Mouse (Mus musculus): Measurements from ENCODE around the gene Lrrc15.

Lrrc15 gene

GRCm38 (mm10) chr16:30238791-30239190 is 44.3 kb downstream of the Lrrc15 start:
- no peak for DNase-seq (ENCODE audit: low read depth, low spot score)

- DNase-seq (ENCODE audit: low read depth, low spot score), result peak; percentile 72
Measured at GRCm38 (mm10) chr16:30236091-30236699, 46.9 kb downstream of the Lrrc15 start.

GRCm38 (mm10) chr16:30235577-30235976 is 47.5 kb downstream of the Lrrc15 start:
- no peak for DNase-seq (ENCODE audit: low read depth, low spot score)

GRCm38 (mm10) chr16:30234636-30235546 is 48.2 kb downstream of the Lrrc15 start:
- DNase-seq (ENCODE audit: low read depth, low spot score), result no peak

GRCm38 (mm10) chr16:30234077-30234476 is 49.0 kb downstream of the Lrrc15 start:
- DNase-seq (ENCODE audit: low read depth, low spot score), result no peak

GRCm38 (mm10) chr16:30231882-30232604 is 51.0 kb downstream of the Lrrc15 start:
- no peak for DNase-seq (ENCODE audit: low read depth, low spot score)

GRCm38 (mm10) chr16:30227352-30227751 is 55.7 kb downstream of the Lrrc15 start:
- no peak for DNase-seq (ENCODE audit: low read depth, low spot score)

GRCm38 (mm10) chr16:30221161-30221782 is 61.8 kb downstream of the Lrrc15 start:
- DNase-seq (ENCODE audit: low read depth, low spot score), result no peak

Data from skeletal muscle tissue, adult 2 months (tissue).